Mouse (Mus musculus) midbrain, embryonic 14.5 days (tissue): ENCODE measurements around the gene Ube2q1. TPM values are rescaled to one million over a fixed set of nuclear protein-coding genes. Genes with fewer than 3 reads are reported as not detected.
A peak's percentile ranks its signal among the peaks of the same experiment; 100 is the strongest.

Experiments used
- ATAC-seq: fragments of 200-750 bp; cut with Nextera tagmentation; 2 replicates; pipeline ENCODE4 v1.8.0; 2017; ENCODE audit warnings: moderate number of reproducible peaks, moderate library complexity; ENCODE audit not compliant: low FRiP score, low TSS enrichment
- DNase-seq: peaks from one replicate; pipeline ENCODE4 v3.0.0-alpha.2; 2015
- H3K27ac ChIP-seq: fragments of 300-500 bp; sonication (generic); replicated peaks from 2 replicates; pipeline ENCODE4 v1.5.1; 2014; ENCODE audit warnings: mild to moderate bottlenecking, low read depth, low read length, moderate library complexity
- H3K27me3 ChIP-seq: fragments of 300-500 bp; sonication (generic); 2 replicates; pipeline ENCODE4 v1.6.1; 2014; ENCODE audit warnings: low read length, control low read depth, mixed read lengths; ENCODE audit not compliant: control insufficient read depth, insufficient read depth
- H3K36me3 ChIP-seq: fragments of 300-500 bp; sonication (generic); 2 replicates; pipeline ENCODE4 v1.6.1; 2014; ENCODE audit warnings: low read length, control low read depth; ENCODE audit not compliant: control insufficient read depth, insufficient read depth
- H3K4me1 ChIP-seq: fragments of 300-500 bp; sonication (generic); 2 replicates; pipeline ENCODE4 v1.6.1; 2014; ENCODE audit warnings: mild to moderate bottlenecking, antibody characterized with exemption, low read length, control low read depth; ENCODE audit not compliant: control insufficient read depth, insufficient read depth
- H3K4me2 ChIP-seq: fragments of 300-500 bp; sonication (generic); 2 replicates; pipeline ENCODE4 v1.6.1; 2014; ENCODE audit warnings: mild to moderate bottlenecking, low read length, moderate library complexity
- H3K4me3 ChIP-seq: fragments of 300-500 bp; sonication (generic); replicated peaks from 2 replicates; pipeline ENCODE4 v1.5.1; 2014; ENCODE audit warnings: low read depth, low read length
- H3K9ac ChIP-seq: fragments of 300-500 bp; sonication (generic); replicated peaks from 2 replicates; pipeline ENCODE4 v1.6.1; 2014; ENCODE audit warnings: mild to moderate bottlenecking, low read length, moderate library complexity
- H3K9me3 ChIP-seq: fragments of 300-500 bp; sonication (generic); 2 replicates; pipeline ENCODE4 v1.6.1; 2016; ENCODE audit warnings: low read length, control low read depth, mixed read lengths; ENCODE audit not compliant: control insufficient read depth
- WGBS: fragments of 180-500 bp; shearing (Covaris S2); extraction: QIAGEN DNeasy Blood & Tissue Kit; methylation state at CpG from one replicate; pipeline ENCODE4 v1.1.7; 2014; 5-methylcytosine and 5-hydroxymethylcytosine counted together
- polyA plus RNA-seq: library from polyadenylated mRNA; unstranded; fragments of >200 nt; fragmentation: Nextera tagmentation; extraction: Ambion mirVana; gene quantifications from 2 replicates; pipeline ENCODE4 v1.2.1, GENCODE M21; 2014

Ube2q1 gene
- polyA plus RNA-seq, 1 experiment from 2014 or later: 25.0 TPM

- no peaks in the 10 kb centered on the region for H3K27me3 ChIP-seq
- H3K4me2 ChIP-seq: no peak overlapping the region
- no peaks in the 10 kb centered on the region for H3K36me3 ChIP-seq
- no peak overlapping the region for H3K4me3 ChIP-seq
- no peak for DNase-seq
- WGBS: 87% methylated on average over 11 of the region's 11 CpGs
- no peaks in the 10 kb centered on the region for H3K4me1 ChIP-seq
- H3K27ac ChIP-seq: no peak overlapping the region
- no peak for ATAC-seq
- H3K9me3 ChIP-seq: no peaks in the 10 kb centered on the region
- H3K9ac ChIP-seq: no peak overlapping the region
Measured at GRCm38 (mm10) chr3:89821096-89821513, 47.7 kb downstream of the Ube2q1 start.

GRCm38 (mm10) chr3:89821548-89822480, 48.4 kb downstream of the Ube2q1 start:
- H3K9me3 ChIP-seq: no peaks in the 10 kb centered on the region
- ATAC-seq (no peak), DNase-seq (no peak)
- H3K27ac ChIP-seq: no peak overlapping the region
- no peaks in the 10 kb centered on the region for H3K4me1 ChIP-seq
- 72% methylated on average over 10 of the region's 10 CpGs for WGBS
- no peaks in the 10 kb centered on the region for H3K36me3 ChIP-seq
- no peaks in the 10 kb centered on the region for H3K27me3 ChIP-seq
- H3K4me3 ChIP-seq: no peak overlapping the region
- no peak overlapping the region for H3K4me2 ChIP-seq
- H3K9ac ChIP-seq: no peak overlapping the region

GRCm38 (mm10) chr3:89823594-89823993, 50.2 kb downstream of the Ube2q1 start:
- Histone ChIP-seq H3K27me3 (no peaks in the 10 kb centered on the region), H3K9me3 (no peaks in the 10 kb centered on the region), H3K4me1 (no peaks in the 10 kb centered on the region), H3K4me2 (no peak overlapping the region), H3K4me3 (no peak overlapping the region), H3K36me3 (no peaks in the 10 kb centered on the region), H3K27ac (no peak overlapping the region), H3K9ac (no peak overlapping the region)
- no peak for DNase-seq
- 68% methylated on average over 2 of the region's 2 CpGs for WGBS
- no peak for ATAC-seq

GRCm38 (mm10) chr3:89826295-89826694, 52.9 kb downstream of the Ube2q1 start:
- no peak overlapping the region for H3K4me2 ChIP-seq
- H3K4me3 ChIP-seq: no peak overlapping the region
- H3K27ac ChIP-seq: no peak overlapping the region
- DNase-seq: no peak
- peaks cover 5% of the 10 kb centered on the region; the same call in 1 of the 2 replicates for H3K4me1 ChIP-seq
- no peak overlapping the region for H3K9ac ChIP-seq
- peaks cover 26% of the 10 kb centered on the region for H3K27me3 ChIP-seq
- no peaks in the 10 kb centered on the region for H3K36me3 ChIP-seq
- 74% methylated on average over 3 of the region's 3 CpGs for WGBS
- no peaks in the 10 kb centered on the region for H3K9me3 ChIP-seq
- ATAC-seq: no peak

- H3K9ac ChIP-seq: 0 out of 2 replicates have a peak within 1 kb of the TSS, but pooled peaks have one; percentile 16
- H3K4me3 ChIP-seq: peak within 1 kb of the TSS; percentile 30
- no peaks in the 10 kb centered on the region for H3K36me3 ChIP-seq
- DNase-seq (peak; percentile 17), ATAC-seq (no peak)
- H3K4me1 ChIP-seq: peaks cover 5% of the 10 kb centered on the region; the same call in 1 of the 2 replicates
- WGBS: 2% methylated on average over 86 of the region's 96 CpGs
- no peak within 1 kb of the TSS for H3K27ac ChIP-seq
- peak within 1 kb of the TSS; percentile 49 for H3K4me2 ChIP-seq
- peaks cover 51% of the 10 kb centered on the region for H3K27me3 ChIP-seq
- H3K9me3 ChIP-seq: no peaks in the 10 kb centered on the region
Measured at GRCm38 (mm10) chr3:89830815-89831591, 57.6 kb downstream of the Ube2q1 start, which contains the start of gene She. She (plus strand) TSS chr3:89831370.

Other genes with a start within 250 kb of the Ube2q1 start
- 26.1 and 33.6 TPM in 2 replicates for gene Adar, start 58.6 kb upstream of the Ube2q1 start, polyA plus RNA-seq
- 29.6 and 31.5 TPM in 2 replicates for gene Chrnb2, start 9.0 kb upstream of the Ube2q1 start, polyA plus RNA-seq
- gene She, start 57.8 kb downstream of the Ube2q1 start, polyA plus RNA-seq: 0.57 and 2.0 TPM in 2 replicates
- 0.27 and 0.66 TPM in 2 replicates for gene Il6ra, start 139.6 kb downstream of the Ube2q1 start, polyA plus RNA-seq
- 13.6 and 14.7 TPM in 2 replicates for gene Atp8b2, start 189.9 kb downstream of the Ube2q1 start, polyA plus RNA-seq
- gene Hax1, start 225.2 kb downstream of the Ube2q1 start, polyA plus RNA-seq: 111 and 114 TPM in 2 replicates